Mouse (Mus musculus) embryonic facial prominence, embryonic 12.5 days (tissue): Measurements from ENCODE around the gene Zfp184. TPM values are rescaled to one million over a fixed set of nuclear protein-coding genes. Genes with fewer than 3 reads are reported as not detected.
"Not testable (repeated sequence)": the region's sequence is repeated elsewhere in the genome, so short reads cannot be mapped to it uniquely, and the experiment has no call there.

Source experiments
- ATAC-seq: fragments of 200-750 bp; cut with Nextera tagmentation; 2 replicates; pipeline ENCODE4 v1.8.0; 2017; ENCODE audit not compliant: insufficient number of reproducible peaks, insufficient read depth, low FRiP score, low TSS enrichment
- H3K27ac ChIP-seq: fragments of 300-500 bp; sonication (generic); 2 replicates; pipeline ENCODE4 v1.5.1; 2016; ENCODE audit warnings: mild to moderate bottlenecking
- H3K27me3 ChIP-seq: fragments of 300-500 bp; sonication (generic); 2 replicates; pipeline ENCODE4 v1.6.1; 2016; ENCODE audit warnings: mild to moderate bottlenecking, moderate library complexity
- H3K36me3 ChIP-seq: fragments of 300-500 bp; sonication (generic); 2 replicates; pipeline ENCODE4 v1.6.1; 2016; ENCODE audit warnings: mild to moderate bottlenecking
- H3K4me1 ChIP-seq: fragments of 300-500 bp; sonication (generic); 2 replicates; pipeline ENCODE4 v1.6.1; 2016
- H3K4me2 ChIP-seq: fragments of 300-500 bp; sonication (generic); replicated peaks from 2 replicates; pipeline ENCODE4 v1.6.1; 2016; ENCODE audit warnings: mild to moderate bottlenecking, moderate library complexity
- H3K4me3 ChIP-seq: fragments of 300-500 bp; sonication (generic); 2 replicates; pipeline ENCODE4 v1.5.1; 2016; ENCODE audit warnings: mild to moderate bottlenecking
- H3K9ac ChIP-seq: fragments of 300-500 bp; sonication (generic); 2 replicates; pipeline ENCODE4 v1.6.1; 2016; ENCODE audit warnings: mild to moderate bottlenecking, moderate library complexity
- H3K9me3 ChIP-seq: fragments of 300-500 bp; sonication (generic); 2 replicates; pipeline ENCODE4 v1.6.1; 2016; ENCODE audit warnings: mild to moderate bottlenecking, moderate library complexity
- WGBS: fragments of 180-500 bp; shearing (Covaris S2); methylation state at CpG from one replicate; pipeline ENCODE4 v1.1.7; 2016; 5-methylcytosine and 5-hydroxymethylcytosine counted together
- polyA plus RNA-seq: library from polyadenylated mRNA; unstranded; fragments of >200 nt; fragmentation: Nextera tagmentation; extraction: Ambion mirVana; gene quantifications from 2 replicates; pipeline ENCODE4 v1.2.1, GENCODE M21; 2016

Zfp184 gene
- 21.7 and 23.6 TPM in 2 replicates for polyA plus RNA-seq

GRCm38 (mm10) chr13:21944926-21945740, at the start of gene Zfp184:
Zfp184 (plus strand) TSS chr13:21945094.
- Histone ChIP-seq H3K27ac (peak within 1 kb of the TSS; percentile 86), H3K36me3 (peaks cover 14% of the 10 kb centered on the region), H3K4me3 (peak within 1 kb of the TSS; percentile 81), H3K9me3 (no peaks in the 10 kb centered on the region), H3K27me3 (no peaks in the 10 kb centered on the region), H3K4me2 (peak within 1 kb of the TSS; percentile 59), H3K4me1 (peaks cover 11% of the 10 kb centered on the region), H3K9ac (peak within 1 kb of the TSS; percentile 80)
- peak; percentile 90 for ATAC-seq
- under 1% methylated on average over 50 of the region's 50 CpGs for WGBS

- WGBS: 4% methylated on average over 24 of the region's 24 CpGs
- peak overlapping the region; percentile 19 for H3K9ac ChIP-seq
- H3K27me3 ChIP-seq: no peaks in the 10 kb centered on the region
- H3K36me3 ChIP-seq: no peaks in the 10 kb centered on the region
- H3K4me2 ChIP-seq: peak overlapping the region; percentile 54
- no peaks in the 10 kb centered on the region for H3K9me3 ChIP-seq
- ATAC-seq: peak; percentile 88
- H3K4me3 ChIP-seq: peak overlapping the region; percentile 53
- no peaks in the 10 kb centered on the region for H3K4me1 ChIP-seq
- no peak overlapping the region for H3K27ac ChIP-seq
Measured at GRCm38 (mm10) chr13:21896549-21897244, 48.2 kb upstream of the Zfp184 start.

GRCm38 (mm10) chr13:21897245-21897634, 47.7 kb upstream of the Zfp184 start:
- no peak for ATAC-seq
- H3K9me3 ChIP-seq: no peaks in the 10 kb centered on the region
- peak overlapping the region; percentile 54 for H3K4me2 ChIP-seq
- no peaks in the 10 kb centered on the region for H3K36me3 ChIP-seq
- WGBS: under 1% methylated on average over 11 of the region's 11 CpGs
- no peak overlapping the region for H3K27ac ChIP-seq
- no peaks in the 10 kb centered on the region for H3K27me3 ChIP-seq
- no peaks in the 10 kb centered on the region for H3K4me1 ChIP-seq
- H3K4me3 ChIP-seq: peak overlapping the region; percentile 53
- peak overlapping the region; percentile 19 for H3K9ac ChIP-seq

- H3K27me3 ChIP-seq, H3K4me3 ChIP-seq, H3K36me3 ChIP-seq, H3K27ac ChIP-seq, H3K9me3 ChIP-seq, H3K9ac ChIP-seq, H3K4me2 ChIP-seq, H3K4me1 ChIP-seq, ATAC-seq: not testable (repeated sequence)
- WGBS: 89% methylated on average over 9 of the region's 9 CpGs
Measured at GRCm38 (mm10) chr13:21900870-21901565, 43.9 kb upstream of the Zfp184 start.

GRCm38 (mm10) chr13:21903500-21903899, 41.4 kb upstream of the Zfp184 start:
- WGBS: 66% methylated on average over 3 of the region's 3 CpGs

GRCm38 (mm10) chr13:21904090-21904489, 40.8 kb upstream of the Zfp184 start:
- not testable (repeated sequence) for H3K4me3 ChIP-seq, H3K36me3 ChIP-seq, ATAC-seq, H3K9me3 ChIP-seq, H3K4me2 ChIP-seq, H3K9ac ChIP-seq, H3K27me3 ChIP-seq, H3K27ac ChIP-seq, H3K4me1 ChIP-seq
- 69% methylated on average over 4 of the region's 4 CpGs for WGBS

More at GRCm38 (mm10) chr13:21903500-21903899, 41.4 kb upstream of the Zfp184 start:
- H3K4me3 ChIP-seq: no peak overlapping the region
- no peaks in the 10 kb centered on the region for H3K27me3 ChIP-seq
- no peaks in the 10 kb centered on the region for H3K9me3 ChIP-seq
- ATAC-seq: no peak
- no peak overlapping the region for H3K9ac ChIP-seq
- H3K4me1 ChIP-seq: 0 out of 2 replicates have a peak, but pooled peaks cover 4% of the 10 kb centered on the region
- H3K36me3 ChIP-seq: no peaks in the 10 kb centered on the region
- H3K27ac ChIP-seq: no peak overlapping the region
- no peak overlapping the region for H3K4me2 ChIP-seq

- H3K36me3 ChIP-seq: no peaks in the 10 kb centered on the region
- 0 out of 2 replicates have a peak, but pooled peaks cover 4% of the 10 kb centered on the region for H3K4me1 ChIP-seq
- WGBS: 28% methylated on average over 7 of the region's 7 CpGs
- H3K9ac ChIP-seq: no peak overlapping the region
- no peak overlapping the region for H3K27ac ChIP-seq
- H3K4me3 ChIP-seq: no peak overlapping the region
- H3K4me2 ChIP-seq: no peak overlapping the region; the same call in 1 of the 2 replicates
- H3K9me3 ChIP-seq: no peaks in the 10 kb centered on the region
- H3K27me3 ChIP-seq: no peaks in the 10 kb centered on the region
- no peak for ATAC-seq
Measured at GRCm38 (mm10) chr13:21906301-21906700, 38.6 kb upstream of the Zfp184 start.

GRCm38 (mm10) chr13:21906946-21907806, 37.7 kb upstream of the Zfp184 start:
- no peak overlapping the region for H3K27ac ChIP-seq
- H3K4me2 ChIP-seq: peak overlapping the region; percentile 33
- 8% methylated on average over 22 of the region's 22 CpGs for WGBS
- no peaks in the 10 kb centered on the region for H3K9me3 ChIP-seq
- H3K4me1 ChIP-seq: 0 out of 2 replicates have a peak, but pooled peaks cover 4% of the 10 kb centered on the region
- peak overlapping the region; percentile 18; the same call in 1 of the 2 replicates for H3K4me3 ChIP-seq
- no peak overlapping the region for H3K9ac ChIP-seq
- H3K36me3 ChIP-seq: no peaks in the 10 kb centered on the region
- H3K27me3 ChIP-seq: no peaks in the 10 kb centered on the region
- ATAC-seq: no peak

- not testable (repeated sequence) for H3K27ac ChIP-seq, H3K4me1 ChIP-seq, H3K36me3 ChIP-seq, H3K9ac ChIP-seq, H3K9me3 ChIP-seq, H3K27me3 ChIP-seq, ATAC-seq
- WGBS: 13% methylated on average over 6 of the region's 6 CpGs
- peak overlapping the region; percentile 33 for H3K4me2 ChIP-seq
- H3K4me3 ChIP-seq: peak overlapping the region; percentile 18; the same call in 1 of the 2 replicates
Measured at GRCm38 (mm10) chr13:21907807-21908155, 37.1 kb upstream of the Zfp184 start.

- Histone ChIP-seq H3K4me2 (peak overlapping the region; percentile 28), H3K27ac (no peak overlapping the region), H3K9ac (no peak overlapping the region), H3K27me3 (peaks cover 7% of the 10 kb centered on the region; the same call in 1 of the 2 replicates), H3K4me1 (no peaks in the 10 kb centered on the region; the same call in 1 of the 2 replicates), H3K4me3 (peak overlapping the region; percentile 27), H3K36me3 (no peaks in the 10 kb centered on the region), H3K9me3 (no peaks in the 10 kb centered on the region)
- WGBS: 4% methylated on average over 7 of the region's 7 CpGs
- ATAC-seq: no peak
Measured at GRCm38 (mm10) chr13:21910735-21911134, 34.2 kb upstream of the Zfp184 start.

- H3K9me3 ChIP-seq: no peaks in the 10 kb centered on the region
- WGBS: 3% methylated on average over 17 of the region's 17 CpGs
- no peak for ATAC-seq
- H3K36me3 ChIP-seq: no peaks in the 10 kb centered on the region
- no peak overlapping the region for H3K27ac ChIP-seq
- H3K27me3 ChIP-seq: peaks cover 10% of the 10 kb centered on the region; the same call in 1 of the 2 replicates
- H3K9ac ChIP-seq: no peak overlapping the region
- peak overlapping the region; percentile 27 for H3K4me3 ChIP-seq
- peak overlapping the region; percentile 28 for H3K4me2 ChIP-seq
- H3K4me1 ChIP-seq: no peaks in the 10 kb centered on the region; the same call in 1 of the 2 replicates
Measured at GRCm38 (mm10) chr13:21911147-21911546, 33.7 kb upstream of the Zfp184 start.
